Comparison of ENCODE assay signal across 23 mouse cellular contexts in the genomic region with DNA sequence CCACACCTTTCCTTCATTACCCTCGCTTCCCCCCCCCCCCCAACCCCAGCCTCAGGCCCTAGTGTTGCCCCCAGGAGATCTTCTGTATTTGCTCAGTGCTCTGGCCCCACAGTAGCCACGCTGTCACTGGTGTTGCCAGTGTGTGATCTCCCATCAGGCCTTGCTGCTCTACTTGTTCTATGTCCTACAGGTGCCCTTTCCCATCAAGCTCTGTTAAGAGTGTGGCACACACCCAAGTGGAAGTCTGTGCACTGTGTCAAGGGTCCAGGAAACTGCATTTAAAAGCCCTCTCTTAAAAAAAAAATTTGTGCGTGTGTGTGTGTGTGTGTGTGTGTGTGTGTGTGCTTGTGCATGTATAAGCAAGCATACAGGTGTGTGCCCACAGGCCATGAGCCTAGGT. TPM values are rescaled to one million over a fixed set of nuclear protein-coding genes. Genes with fewer than 3 reads are reported as not detected.
DNase-seq lines count a peak whose midpoint lies in the region; ATAC-seq and TF ChIP-seq lines count a peak whose summit lies in the region.
"Had no signal": no experiment of that assay in that cellular context is flagged by ENCODE, and none has a peak within 500 bp of the region (broad histone marks: within the 10 kb centered on the region; RNA-seq: fewer than 3 reads in every experiment).

No protein-coding gene starts in this region.

- peaks cover 26% of the 10 kb centered on the region for H3K36me3 ChIP-seq in heart, embryonic 14.5 days (ENCODE audit: control insufficient read depth, insufficient read depth, low read length)
- no peaks in the 10 kb centered on the region; the same call in 1 of the 2 replicates for H3K36me3 ChIP-seq in kidney, adult 2 months (ENCODE audit: control insufficient read depth, insufficient read depth, low read length)
- H3K36me3 ChIP-seq in kidney, embryonic 15.5 days = peaks cover 27% of the 10 kb centered on the region
- H3K36me3 ChIP-seq in hindbrain, embryonic 11.5 days (ENCODE audit: control insufficient read depth, insufficient read depth, low read length) = no peaks in the 10 kb centered on the region

- 90% methylated on average over 3 of the region's 3 CpGs for WGBS in heart, embryonic 14.5 days
- WGBS in kidney, adult 2 months = 47% methylated on average over 3 of the region's 3 CpGs
- 89% methylated on average over 3 of the region's 3 CpGs for WGBS in kidney, embryonic 15.5 days
- 89% methylated on average over 2 of the region's 3 CpGs for WGBS in hindbrain, embryonic 11.5 days

- no peak for TF ChIP-seq POLR2A in kidney, adult 2 months (IDR thresholded peaks at IDR 0.05; ENCODE audit: low read depth, low read length)

- intact Hi-C loops in heart, postnatal 25 days (cut with DNase I) = no loop called here

- H3K27me3 ChIP-seq in heart, embryonic 14.5 days (ENCODE audit: control insufficient read depth, insufficient read depth, low read length) = no peaks in the 10 kb centered on the region
- H3K27me3 ChIP-seq in kidney, adult 2 months (replicated peaks; ENCODE audit: control insufficient read depth, insufficient read depth, low read length) = no peaks in the 10 kb centered on the region
- H3K27me3 ChIP-seq in kidney, embryonic 15.5 days = no peaks in the 10 kb centered on the region
- no peaks in the 10 kb centered on the region for H3K27me3 ChIP-seq in hindbrain, embryonic 11.5 days (ENCODE audit: control insufficient read depth, insufficient read depth, low read length)
- H3K27me3 ChIP-seq: limb, embryonic 15.5 days; midbrain, embryonic 15.5 days had no signal

- H3K27ac ChIP-seq in heart, embryonic 14.5 days (replicated peaks in 1 of 2; ENCODE audit: control insufficient read depth in 1 of 2, insufficient read depth in 1 of 2, low read depth in 2 of 2, low read length in 2 of 2) = peak overlapping the region; percentile 33 to 47; a peak in 3 of 4 replicates
- peak overlapping the region; percentile 51 for H3K27ac ChIP-seq in kidney, adult 2 months (ENCODE audit: insufficient read depth, low read depth, low read length)
- no peak overlapping the region for H3K27ac ChIP-seq in kidney, embryonic 15.5 days
- peak overlapping the region; percentile 80 for H3K27ac ChIP-seq in brown adipose tissue, adult 24 weeks (replicated peaks; ENCODE audit: low read depth, low read length)
- no peak overlapping the region for H3K27ac ChIP-seq in hindbrain, embryonic 11.5 days (ENCODE audit: low read depth, low read length)
- H3K27ac ChIP-seq: embryonic facial prominence, embryonic 10.5 days; limb, embryonic 15.5 days; midbrain, embryonic 15.5 days had no signal

- no peak overlapping the region for H3K9ac ChIP-seq in heart, embryonic 14.5 days (ENCODE audit: low read length)
- H3K9ac ChIP-seq in kidney, embryonic 15.5 days = no peak overlapping the region
- H3K9ac ChIP-seq in hindbrain, embryonic 11.5 days (ENCODE audit: low read depth, low read length) = no peak overlapping the region
- H3K9ac ChIP-seq: limb, embryonic 15.5 days; liver, postnatal 0 days; midbrain, embryonic 15.5 days had no signal

- H3K4me3 ChIP-seq in heart, embryonic 14.5 days (ENCODE audit: control insufficient read depth in 1 of 2, insufficient read depth in 1 of 2, low read depth in 1 of 2, low read length in 2 of 2) = no peak overlapping the region
- no peak overlapping the region for H3K4me3 ChIP-seq in kidney, adult 2 months (ENCODE audit: insufficient read depth, low read depth, low read length)
- H3K4me3 ChIP-seq in kidney, embryonic 15.5 days (replicated peaks) = no peak overlapping the region
- H3K4me3 ChIP-seq in brown adipose tissue, adult 24 weeks (ENCODE audit: insufficient read depth, low read depth, low read length) = no peak overlapping the region
- no peak overlapping the region for H3K4me3 ChIP-seq in hindbrain, embryonic 11.5 days (ENCODE audit: low read depth, low read length)
- H3K4me3 ChIP-seq: embryonic facial prominence, embryonic 10.5 days; limb, embryonic 15.5 days; midbrain, embryonic 15.5 days; myocyte had no signal

- peaks cover 19 to 37% of the 10 kb centered on the region in 2 experiments for H3K4me1 ChIP-seq in heart, embryonic 14.5 days (ENCODE audit: control insufficient read depth in 2 of 2, insufficient read depth in 2 of 2, low read length in 2 of 2)
- peaks cover 38% of the 10 kb centered on the region for H3K4me1 ChIP-seq in kidney, adult 2 months (ENCODE audit: control insufficient read depth, insufficient read depth, low read length)
- H3K4me1 ChIP-seq in kidney, embryonic 15.5 days = peaks cover 10% of the 10 kb centered on the region
- peaks cover 40% of the 10 kb centered on the region for H3K4me1 ChIP-seq in brown adipose tissue, adult 24 weeks (ENCODE audit: control insufficient read depth, insufficient read depth, insufficient read length, low read length)
- H3K4me1 ChIP-seq in hindbrain, embryonic 11.5 days (replicated peaks; ENCODE audit: control insufficient read depth, insufficient read depth, low read length) = no peaks in the 10 kb centered on the region

- no peak for DNase-seq in heart, postnatal 25 days (ENCODE audit: low spot score)
- peak; percentile 77 for DNase-seq in kidney, adult 2 months
- DNase-seq in kidney, adult 9 months = peak; percentile 74
- DNase-seq in hindbrain, embryonic 11.5 days (ENCODE audit: low spot score) = no peak
- DNase-seq: cerebellum, adult 9-10 months; gastrocnemius, postnatal 10 days; liver, postnatal 0 days; thymus, postnatal 36 days had no signal

- H3K9me3 ChIP-seq in heart, embryonic 14.5 days (ENCODE audit: control insufficient read depth, low read length) = no peaks in the 10 kb centered on the region
- no peaks in the 10 kb centered on the region for H3K9me3 ChIP-seq in kidney, embryonic 15.5 days (replicated peaks)
- H3K9me3 ChIP-seq in hindbrain, embryonic 11.5 days (ENCODE audit: control insufficient read depth, low read length) = no peaks in the 10 kb centered on the region
- H3K9me3 ChIP-seq: embryonic facial prominence, embryonic 10.5 days; limb, embryonic 15.5 days; midbrain, embryonic 15.5 days had no signal

- ATAC-seq in heart, embryonic 14.5 days (ENCODE audit: insufficient number of reproducible peaks, insufficient read depth, low FRiP score, low read depth) = no peak
- no peak for ATAC-seq in kidney, embryonic 15.5 days (replicated peaks; ENCODE audit: low FRiP score)
- ATAC-seq in hindbrain, embryonic 11.5 days (ENCODE audit: low FRiP score) = no peak
- ATAC-seq: hindbrain, embryonic 16.5 days; intestine, embryonic 16.5 days; liver, postnatal 0 days; midbrain, embryonic 15.5 days had no signal

- peak overlapping the region; percentile 8; the same call in 1 of the 2 replicates for H3K4me2 ChIP-seq in heart, embryonic 14.5 days (ENCODE audit: low read length)
- no peak overlapping the region for H3K4me2 ChIP-seq in kidney, embryonic 15.5 days
- H3K4me2 ChIP-seq in hindbrain, embryonic 11.5 days (replicated peaks; ENCODE audit: low read depth, low read length) = no peak overlapping the region
- H3K4me2 ChIP-seq: limb, embryonic 15.5 days; midbrain, embryonic 15.5 days had no signal

- no peak for TF ChIP-seq CTCF in kidney, adult 2 months (conservative IDR thresholded peaks at IDR 0.05; ENCODE audit: insufficient read depth, insufficient read length, low read depth, low read length)

RNA-seq across cellular contexts. Expression of gene Gm45233, which starts 4.3 kb away (rescaled TPM):
- not detected in 2 replicates for polyA plus RNA-seq in heart, embryonic 14.5 days (2014; fragmentation: Nextera tagmentation; extraction: Ambion mirVana)
- total RNA-seq in heart, postnatal 25 days (2021) = under 1 TPM; 0.39 to 0.61 TPM
- 1.8 and 3.6 TPM in 2 replicates for polyA plus RNA-seq in kidney, adult 2 months (2012; rRNA removed)
- polyA plus RNA-seq in kidney, embryonic 15.5 days (2015; fragmentation: Nextera tagmentation; extraction: Ambion mirVana) = 0.35 and 0.66 TPM in 2 replicates
- polyA plus RNA-seq in brown adipose tissue, adult 24 weeks (2012; ENCODE audit: insufficient read depth, insufficient read length, missing spikeins) = not detected in 2 replicates
- polyA plus RNA-seq in hindbrain, embryonic 11.5 days (2014; fragmentation: Nextera tagmentation; extraction: Ambion mirVana) = 0.31 TPM in 1 of 2 replicates, not detected in the other
- polyA plus RNA-seq: forebrain, embryonic 11.5 days; hindbrain, embryonic 16.5 days; liver, postnatal 0 days; midbrain, embryonic 15.5 days had no signal

RNA-seq across cellular contexts. Expression of gene Etfb, which starts 4.4 kb away (rescaled TPM):
- 703 and 738 TPM in 2 replicates for polyA plus RNA-seq in heart, embryonic 14.5 days (2014; fragmentation: Nextera tagmentation; extraction: Ambion mirVana)
- total RNA-seq in heart, postnatal 25 days (2021) = 1,000 to 10,000 TPM; 1,293 to 1,340 TPM
- polyA plus RNA-seq in kidney, adult 2 months (2012; rRNA removed) = 477 and 614 TPM in 2 replicates
- polyA plus RNA-seq in kidney, embryonic 15.5 days (2015; fragmentation: Nextera tagmentation; extraction: Ambion mirVana) = 348 and 355 TPM in 2 replicates
- 2,383 and 2,841 TPM in 2 replicates for polyA plus RNA-seq in brown adipose tissue, adult 24 weeks (2012; ENCODE audit: insufficient read depth, insufficient read length, missing spikeins)
- 192 and 206 TPM in 2 replicates for polyA plus RNA-seq in hindbrain, embryonic 11.5 days (2014; fragmentation: Nextera tagmentation; extraction: Ambion mirVana)

RNA-seq across cellular contexts. Expression of gene Cldnd2, which starts 7.7 kb away (rescaled TPM):
- not detected in 2 replicates for polyA plus RNA-seq in heart, embryonic 14.5 days (2014; fragmentation: Nextera tagmentation; extraction: Ambion mirVana)
- not detected for total RNA-seq in heart, postnatal 25 days (2021)
- 0.33 TPM in 1 of 2 replicates, not detected in the other for polyA plus RNA-seq in kidney, adult 2 months (2012; rRNA removed)
- not detected in 2 replicates for polyA plus RNA-seq in kidney, embryonic 15.5 days (2015; fragmentation: Nextera tagmentation; extraction: Ambion mirVana)
- not detected in 2 replicates for polyA plus RNA-seq in brown adipose tissue, adult 24 weeks (2012; ENCODE audit: insufficient read depth, insufficient read length, missing spikeins)
- polyA plus RNA-seq in hindbrain, embryonic 11.5 days (2014; fragmentation: Nextera tagmentation; extraction: Ambion mirVana) = not detected in 2 replicates
- total RNA-seq: gastrocnemius, postnatal 10 days; heart, postnatal 14 days; layer of hippocampus, adult 8-10 months; left cerebral cortex, postnatal 36 days had no signal
- polyA plus RNA-seq: C2C12; embryonic facial prominence, embryonic 10.5 days; forebrain, embryonic 11.5 days; hindbrain, embryonic 16.5 days; intestine, embryonic 16.5 days; limb, embryonic 15.5 days; liver, postnatal 0 days; midbrain, embryonic 15.5 days; myocyte; neural tube, embryonic 14.5 days had no signal

RNA-seq across cellular contexts. Expression of gene Nkg7, which starts 11.4 kb away (rescaled TPM):
- 0.30 TPM in 1 of 2 replicates, not detected in the other for polyA plus RNA-seq in heart, embryonic 14.5 days (2014; fragmentation: Nextera tagmentation; extraction: Ambion mirVana)
- total RNA-seq in heart, postnatal 25 days (2021) = not detected
- 2.0 and 8.4 TPM in 2 replicates for polyA plus RNA-seq in kidney, adult 2 months (2012; rRNA removed)
- polyA plus RNA-seq in kidney, embryonic 15.5 days (2015; fragmentation: Nextera tagmentation; extraction: Ambion mirVana) = 0.32 TPM in 1 of 2 replicates, not detected in the other
- polyA plus RNA-seq in brown adipose tissue, adult 24 weeks (2012; ENCODE audit: insufficient read depth, insufficient read length, missing spikeins) = 2.2 TPM in 1 of 2 replicates, not detected in the other
- 0.29 TPM in 1 of 2 replicates, not detected in the other for polyA plus RNA-seq in hindbrain, embryonic 11.5 days (2014; fragmentation: Nextera tagmentation; extraction: Ambion mirVana)
- total RNA-seq: gastrocnemius, postnatal 10 days; heart, postnatal 14 days; left cerebral cortex, postnatal 36 days had no signal
- polyA plus RNA-seq: embryonic facial prominence, embryonic 10.5 days; forebrain, embryonic 11.5 days; myocyte; neural tube, embryonic 14.5 days had no signal

RNA-seq across cellular contexts. Expression of gene Vsig10l, which starts 14.7 kb away (rescaled TPM):
- polyA plus RNA-seq in heart, embryonic 14.5 days (2014; fragmentation: Nextera tagmentation; extraction: Ambion mirVana) = 2.2 and 2.7 TPM in 2 replicates
- total RNA-seq in heart, postnatal 25 days (2021) = 1 to 10 TPM in 1 of 2 experiments, under 1 TPM in 1; 0.81 to 1.8 TPM
- polyA plus RNA-seq in kidney, adult 2 months (2012; rRNA removed) = 5.9 and 6.7 TPM in 2 replicates
- 4.6 and 5.4 TPM in 2 replicates for polyA plus RNA-seq in kidney, embryonic 15.5 days (2015; fragmentation: Nextera tagmentation; extraction: Ambion mirVana)
- 1.9 and 3.5 TPM in 2 replicates for polyA plus RNA-seq in brown adipose tissue, adult 24 weeks (2012; ENCODE audit: insufficient read depth, insufficient read length, missing spikeins)
- polyA plus RNA-seq in hindbrain, embryonic 11.5 days (2014; fragmentation: Nextera tagmentation; extraction: Ambion mirVana) = 2.6 and 2.8 TPM in 2 replicates

Comparison
In these comparisons a context has a peak if more than half of its experiments do, and no peak if none do; other contexts are left out.
1. H3K27ac ChIP-seq: peak in heart, embryonic 14.5 days (2 of 2), kidney, adult 2 months (single experiment) and brown adipose tissue, adult 24 weeks (single experiment); none in kidney, embryonic 15.5 days (single experiment) and hindbrain, embryonic 11.5 days (single experiment).
2. DNase-seq: peak in kidney, adult 2 months (single experiment) and kidney, adult 9 months (single experiment); none in heart, postnatal 25 days (single experiment) and hindbrain, embryonic 11.5 days (single experiment).